Mouse (Mus musculus) retina, postnatal 7 days (tissue): ENCODE measurements at regions not wholly inside any gene's neighbourhood (a gene's known extent, or its start where the extent isn't known, plus 50 kb on each side); places are given as distances from the start of the nearest gene placed in this dataset.
"Not testable (repeated sequence)": the region's sequence is repeated elsewhere in the genome, so short reads cannot be mapped to it uniquely, and the experiment has no call there.

ENCODE experiments used
- DNase-seq: peaks from one replicate; pipeline ENCODE4 v3.0.0-alpha.2; 2012; ENCODE audit warnings: low read depth, low spot score

- no peak for DNase-seq
These were observed 147.5 kb upstream of the Nrip1 start for GRCm38 (mm10) chr16:76521142-76521541.

- no peak for DNase-seq
These were observed 147.0 kb upstream of the Nrip1 start for GRCm38 (mm10) chr16:76520643-76520993.

- no peak for DNase-seq
These were observed 146.4 kb upstream of the Nrip1 start for GRCm38 (mm10) chr16:76519911-76520642.

- no peak for DNase-seq
These were observed 137.2 kb upstream of the Nrip1 start for GRCm38 (mm10) chr16:76510861-76511260.

GRCm38 (mm10) chr16:76509109-76509650 is 135.6 kb upstream of the Nrip1 start:
- DNase-seq = no peak

GRCm38 (mm10) chr16:76507191-76507746 is 133.6 kb upstream of the Nrip1 start:
- no peak for DNase-seq

- no peak for DNase-seq
These were observed 132.6 kb upstream of the Nrip1 start for GRCm38 (mm10) chr16:76506240-76506639.

- DNase-seq = no peak
These were observed 126.2 kb upstream of the Nrip1 start for GRCm38 (mm10) chr16:76499686-76500400.

GRCm38 (mm10) chr16:76498233-76498632 is 124.6 kb upstream of the Nrip1 start:
- DNase-seq = no peak

GRCm38 (mm10) chr16:76497041-76497808 is 123.6 kb upstream of the Nrip1 start:
- DNase-seq = no peak

GRCm38 (mm10) chr16:76483419-76483818 is 109.8 kb upstream of the Nrip1 start:
- no peak for DNase-seq

GRCm38 (mm10) chr16:76481966-76482365 is 108.3 kb upstream of the Nrip1 start:
- DNase-seq = no peak

GRCm38 (mm10) chr16:76477474-76477873 is 103.8 kb upstream of the Nrip1 start:
- DNase-seq = no peak

- no peak for DNase-seq
These were observed 100.9 kb upstream of the Nrip1 start for GRCm38 (mm10) chr16:76474481-76474880.

- no peak for DNase-seq
These were observed 98.8 kb upstream of the Nrip1 start for GRCm38 (mm10) chr16:76472386-76472785.

- no peak for DNase-seq
These were observed 97.5 kb upstream of the Nrip1 start for GRCm38 (mm10) chr16:76471081-76471480.

- no peak for DNase-seq
These were observed 85.9 kb upstream of the Nrip1 start for GRCm38 (mm10) chr16:76459521-76459920.

- not testable (repeated sequence) for DNase-seq
These were observed 82.6 kb upstream of the Nrip1 start for GRCm38 (mm10) chr16:76456300-76456599.

- no peak for DNase-seq
These were observed 82.1 kb upstream of the Nrip1 start for GRCm38 (mm10) chr16:76455499-76456299.

- no peak for DNase-seq
These were observed 81.3 kb upstream of the Nrip1 start for GRCm38 (mm10) chr16:76454741-76455465.
